Comparison of ENCODE assay signal across 8 mouse cellular contexts in the genomic region with DNA sequence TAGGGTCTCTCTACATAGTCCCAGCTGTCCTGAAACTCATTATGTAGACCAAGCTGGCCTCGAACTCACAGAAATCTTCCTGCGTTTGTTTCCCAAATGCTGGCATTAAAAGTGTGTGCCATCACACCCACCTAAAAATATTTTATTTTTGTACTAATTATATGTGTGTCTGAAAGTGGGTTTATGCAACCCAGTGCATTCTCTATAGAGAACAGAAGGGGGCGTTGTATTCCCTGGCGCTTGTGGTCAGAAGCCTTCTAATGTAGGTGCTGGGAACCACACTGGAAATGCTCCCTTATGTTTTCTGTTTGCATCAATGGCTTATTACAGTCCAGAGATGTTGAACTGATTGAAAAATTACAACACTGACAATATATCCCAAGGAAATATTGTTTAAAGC. TPM values are rescaled to one million over a fixed set of nuclear protein-coding genes. Genes with fewer than 3 reads are reported as not detected.
DNase-seq lines count a peak whose midpoint lies in the region; ATAC-seq and TF ChIP-seq lines count a peak whose summit lies in the region.

No protein-coding gene starts in this region.

- H3K27ac ChIP-seq in forebrain, embryonic 13.5 days: no peak overlapping the region
- no peak overlapping the region for H3K27ac ChIP-seq in forebrain, embryonic 16.5 days (ENCODE audit: low read length)
- peak overlapping the region; percentile 100; the same call in 1 of the 2 replicates for H3K27ac ChIP-seq in liver, embryonic 15.5 days (replicated peaks)
- H3K27ac ChIP-seq in stomach, postnatal 0 days (replicated peaks): no peak overlapping the region

- no peak for ATAC-seq in forebrain, embryonic 13.5 days
- no peak for ATAC-seq in forebrain, embryonic 16.5 days
- no peak for ATAC-seq in liver, embryonic 15.5 days (ENCODE audit: insufficient read depth)
- no peak for ATAC-seq in stomach, postnatal 0 days (ENCODE audit: low FRiP score, low TSS enrichment)
- no peak for ATAC-seq in cerebellum, adult (ENCODE audit: insufficient number of reproducible peaks, low FRiP score, low TSS enrichment)

- H3K4me2 ChIP-seq in forebrain, embryonic 13.5 days: 0 out of 2 replicates have a peak overlapping the region, but pooled peaks have one; percentile 19
- H3K4me2 ChIP-seq in forebrain, embryonic 16.5 days (ENCODE audit: low read length): no peak overlapping the region
- peak overlapping the region; percentile 95 for H3K4me2 ChIP-seq in liver, embryonic 15.5 days
- no peak overlapping the region; the same call in 1 of the 2 replicates for H3K4me2 ChIP-seq in stomach, postnatal 0 days (replicated peaks; ENCODE audit: low read depth)

- TF ChIP-seq EP300 in stomach, postnatal 0 days (optimal IDR thresholded peaks at IDR 0.05): no peak

- no peak; the same call in 1 of the 2 replicates for TF ChIP-seq CTCF in brain, embryonic 14.5 days (IDR thresholded peaks at IDR 0.05; ENCODE audit: borderline replicate concordance, extremely low read depth, insufficient read depth, insufficient read length)
- TF ChIP-seq CTCF in stomach, postnatal 0 days (IDR thresholded peaks at IDR 0.05; ENCODE audit: low read depth): peak; percentile 57

- H3K9me3 ChIP-seq in forebrain, embryonic 13.5 days (replicated peaks): no peaks in the 10 kb centered on the region
- H3K9me3 ChIP-seq in forebrain, embryonic 16.5 days (ENCODE audit: control insufficient read depth, low read length): no peaks in the 10 kb centered on the region
- H3K9me3 ChIP-seq in liver, embryonic 15.5 days (replicated peaks): no peaks in the 10 kb centered on the region
- H3K9me3 ChIP-seq in stomach, postnatal 0 days (ENCODE audit: control insufficient read depth, low read length): no peaks in the 10 kb centered on the region

- H3K4me3 ChIP-seq in forebrain, embryonic 13.5 days: no peak overlapping the region
- H3K4me3 ChIP-seq in forebrain, embryonic 16.5 days (replicated peaks; ENCODE audit: low read length): no peak overlapping the region
- peak overlapping the region; percentile 85 for H3K4me3 ChIP-seq in liver, embryonic 15.5 days (replicated peaks)
- no peak overlapping the region for H3K4me3 ChIP-seq in stomach, postnatal 0 days (ENCODE audit: low read depth, low read length)

- peak; percentile 81 for DNase-seq in 416B (ENCODE audit: low read depth)
- peak; percentile 35 for DNase-seq in brain, embryonic 14.5 days (ENCODE audit: low read depth)
- DNase-seq in stomach, postnatal 0 days (ENCODE audit: low spot score): no peak
- no peak for DNase-seq in frontal cortex, postnatal 10 days (ENCODE audit: low spot score in 2 of 2)

- WGBS in forebrain, embryonic 13.5 days: 48% methylated on average over 4 of the region's 4 CpGs
- 60% methylated on average over 4 of the region's 4 CpGs for WGBS in forebrain, embryonic 16.5 days
- WGBS in liver, embryonic 15.5 days (ENCODE audit: insufficient replicate concordance): 40% methylated on average over 4 of the region's 4 CpGs
- 54% methylated on average over 4 of the region's 4 CpGs for WGBS in stomach, postnatal 0 days

- H3K4me1 ChIP-seq in forebrain, embryonic 13.5 days: 0 out of 2 replicates have a peak, but pooled peaks cover 10% of the 10 kb centered on the region
- H3K4me1 ChIP-seq in forebrain, embryonic 16.5 days (replicated peaks; ENCODE audit: control insufficient read depth, insufficient read depth, low read length): peaks cover 9% of the 10 kb centered on the region
- H3K4me1 ChIP-seq in liver, embryonic 15.5 days (replicated peaks): peaks cover 41% of the 10 kb centered on the region
- no peaks in the 10 kb centered on the region for H3K4me1 ChIP-seq in stomach, postnatal 0 days (replicated peaks; ENCODE audit: control insufficient read depth, insufficient read depth)

- no peak overlapping the region for H3K9ac ChIP-seq in forebrain, embryonic 13.5 days
- no peak overlapping the region for H3K9ac ChIP-seq in forebrain, embryonic 16.5 days (replicated peaks; ENCODE audit: low read depth, low read length)
- no peak overlapping the region for H3K9ac ChIP-seq in liver, embryonic 15.5 days
- no peak overlapping the region for H3K9ac ChIP-seq in stomach, postnatal 0 days (ENCODE audit: low read length)

- no peaks in the 10 kb centered on the region for H3K36me3 ChIP-seq in forebrain, embryonic 13.5 days (ENCODE audit: poor library complexity, severe bottlenecking)
- H3K36me3 ChIP-seq in forebrain, embryonic 16.5 days (ENCODE audit: control insufficient read depth, insufficient read depth): no peaks in the 10 kb centered on the region
- H3K36me3 ChIP-seq in liver, embryonic 15.5 days (replicated peaks): 0 out of 2 replicates have a peak, but pooled peaks cover 3% of the 10 kb centered on the region
- no peaks in the 10 kb centered on the region for H3K36me3 ChIP-seq in stomach, postnatal 0 days (ENCODE audit: control insufficient read depth, insufficient read depth, low read length)

- H3K27me3 ChIP-seq in forebrain, embryonic 13.5 days: no peaks in the 10 kb centered on the region
- no peaks in the 10 kb centered on the region for H3K27me3 ChIP-seq in forebrain, embryonic 16.5 days (replicated peaks; ENCODE audit: control insufficient read depth, insufficient read depth, low read length)
- no peaks in the 10 kb centered on the region for H3K27me3 ChIP-seq in liver, embryonic 15.5 days
- H3K27me3 ChIP-seq in stomach, postnatal 0 days (ENCODE audit: control insufficient read depth, insufficient read depth, low read length): no peaks in the 10 kb centered on the region

- TF ChIP-seq POLR2A in brain, embryonic 14.5 days (IDR thresholded peaks at IDR 0.05; ENCODE audit: borderline replicate concordance, extremely low read depth, insufficient read depth, insufficient read length, poor library complexity, severe bottlenecking): no peak

RNA-seq across cellular contexts. Expression of a gene that starts 0.5 kb away (rescaled TPM):
- polyA plus RNA-seq in forebrain, embryonic 13.5 days (2015; fragmentation: Nextera tagmentation; extraction: Ambion mirVana): 4.6 and 5.3 TPM in 2 replicates
- polyA plus RNA-seq in forebrain, embryonic 16.5 days (2015; fragmentation: Nextera tagmentation; extraction: Ambion mirVana): 8.5 and 10.4 TPM in 2 replicates
- polyA plus RNA-seq in brain, embryonic 14.5 days (2012; rRNA removed): 13.5 and 14.0 TPM in 2 replicates
- polyA plus RNA-seq in liver, embryonic 15.5 days (2015; fragmentation: Nextera tagmentation; extraction: Ambion mirVana): 2.2 and 2.6 TPM in 2 replicates
- 9.9 and 10.7 TPM in 2 replicates for polyA plus RNA-seq in stomach, postnatal 0 days (2015; fragmentation: Nextera tagmentation; extraction: Ambion mirVana)

RNA-seq across cellular contexts. Expression of a gene that starts 5.8 kb away (rescaled TPM):
- 32.1 and 34.9 TPM in 2 replicates for polyA plus RNA-seq in forebrain, embryonic 13.5 days (2015; fragmentation: Nextera tagmentation; extraction: Ambion mirVana)
- polyA plus RNA-seq in forebrain, embryonic 16.5 days (2015; fragmentation: Nextera tagmentation; extraction: Ambion mirVana): 39.1 and 42.3 TPM in 2 replicates
- 26.7 and 31.0 TPM in 2 replicates for polyA plus RNA-seq in brain, embryonic 14.5 days (2012; rRNA removed)
- 10.8 and 11.9 TPM in 2 replicates for polyA plus RNA-seq in liver, embryonic 15.5 days (2015; fragmentation: Nextera tagmentation; extraction: Ambion mirVana)
- polyA plus RNA-seq in stomach, postnatal 0 days (2015; fragmentation: Nextera tagmentation; extraction: Ambion mirVana): 8.5 and 8.9 TPM in 2 replicates

RNA-seq across cellular contexts. Expression of a gene that starts 31.9 kb away (rescaled TPM):
- 61.6 TPM in 2 replicates for polyA plus RNA-seq in forebrain, embryonic 13.5 days (2015; fragmentation: Nextera tagmentation; extraction: Ambion mirVana)
- polyA plus RNA-seq in forebrain, embryonic 16.5 days (2015; fragmentation: Nextera tagmentation; extraction: Ambion mirVana): 79.1 and 79.3 TPM in 2 replicates
- 65.4 and 69.0 TPM in 2 replicates for polyA plus RNA-seq in brain, embryonic 14.5 days (2012; rRNA removed)
- polyA plus RNA-seq in liver, embryonic 15.5 days (2015; fragmentation: Nextera tagmentation; extraction: Ambion mirVana): 51.1 and 52.6 TPM in 2 replicates
- 31.1 and 33.6 TPM in 2 replicates for polyA plus RNA-seq in stomach, postnatal 0 days (2015; fragmentation: Nextera tagmentation; extraction: Ambion mirVana)

Comparison
In these comparisons a context has a peak if more than half of its experiments do, and no peak if none do; other contexts are left out.
1. H3K4me2 ChIP-seq: peak in forebrain, embryonic 13.5 days (single experiment) and liver, embryonic 15.5 days (single experiment); none in forebrain, embryonic 16.5 days (single experiment) and stomach, postnatal 0 days (single experiment).
2. DNase-seq: peak in 416B (single experiment) and brain, embryonic 14.5 days (single experiment); none in stomach, postnatal 0 days (single experiment) and frontal cortex, postnatal 10 days (0 of 2).